Mouse (Mus musculus) stomach, postnatal 0 days (tissue): ENCODE results near the gene 4931409K22Rik.

ENCODE experiments used
- CTCF ChIP-seq: IDR thresholded peaks from 2 replicates; pipeline ENCODE4 v1.5.1; 2016; ENCODE audit warnings: antibody characterized with exemption, low read depth, mild to moderate bottlenecking, moderate library complexity
- EP300 ChIP-seq: optimal IDR thresholded peaks from 2 replicates; pipeline ENCODE3; 2016; ENCODE audit warnings: antibody characterized with exemption

GRCm38 (mm10) chr5:24512271-24512670 is 44.3 kb downstream of the 4931409K22Rik start:
- TF ChIP-seq CTCF (no peak), EP300 (no peak)
